Mouse (Mus musculus) left cerebral cortex, postnatal 25 days (tissue): ENCODE measurements around the gene Cdkl1. TPM values are rescaled to one million over a fixed set of nuclear protein-coding genes. Genes with fewer than 3 reads are reported as not detected.

Experiments
- DNase-seq, 2 experiments: peaks; one replicate each; pipeline ENCODE4 v3.0.0; 2022; ENCODE audit warnings: low spot score in 2 of 2, mixed read lengths in 1 of 2
- intact Hi-C: fragments of 180-260 bp; cut with DNase I; formaldehyde crosslinking; loops from one replicate; pipeline ENCODE4 v1.15.1; 2025
- total RNA-seq, 2 experiments: library from RNA; stranded (reverse); gene quantifications; 2 replicates each; pipeline ENCODE4 v1.2.3; 2021

Gene Cdkl1
- 10 to 100 TPM; 25.0 to 27.8 TPM for total RNA-seq

DNA sequence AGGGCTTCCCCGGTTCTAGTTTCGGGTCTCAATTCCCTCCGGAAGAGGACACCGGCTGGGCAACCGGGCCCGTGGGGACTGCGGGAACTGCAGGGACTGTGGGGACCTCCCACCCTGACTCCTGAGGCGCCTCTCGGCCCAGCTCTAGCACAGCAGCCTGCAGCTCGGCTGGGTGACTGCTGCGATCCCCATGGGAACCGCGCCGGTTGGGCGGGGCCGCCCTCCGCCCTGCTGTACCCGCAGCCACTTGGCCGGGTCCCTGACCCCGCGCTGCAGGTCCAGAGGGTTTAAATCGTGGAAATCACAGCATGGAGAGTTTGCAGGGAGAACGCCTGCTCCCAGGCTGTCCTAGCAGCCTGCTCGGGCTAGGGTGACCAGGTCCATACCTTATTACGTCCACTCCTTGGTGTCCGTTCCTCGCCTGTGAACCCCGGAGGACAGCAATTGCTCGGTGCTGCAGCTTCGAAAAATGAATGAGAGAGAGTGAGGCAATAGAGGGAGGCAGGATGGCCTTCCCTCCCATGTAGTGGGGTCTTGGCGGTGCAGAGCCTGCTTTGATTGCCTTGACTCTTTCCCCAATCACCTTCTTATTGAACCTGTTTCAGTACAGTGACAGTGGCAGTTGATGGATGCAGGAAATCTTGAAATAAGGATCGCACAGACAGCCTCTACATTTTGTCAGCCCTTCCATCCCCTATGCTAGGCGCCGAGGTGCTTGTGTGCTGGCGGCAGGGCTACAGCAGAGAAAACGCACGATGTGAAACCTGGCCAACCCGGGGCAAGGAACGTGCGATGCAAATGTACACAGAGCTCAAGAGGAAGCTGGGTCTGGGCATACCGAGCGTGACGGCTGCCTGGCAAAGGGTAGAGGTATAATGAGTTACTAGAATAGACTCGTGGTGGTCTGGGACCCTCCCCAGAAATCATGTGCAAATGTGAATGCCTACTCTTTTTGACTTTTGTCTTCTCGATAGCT, at the start of gene Cdkl1:
Cdkl1 (minus strand) TSS at position 738 of the 976 bp plus-strand sequence.
- peak; percentile 68 to 74 for DNase-seq
- intact Hi-C loops, result no loop called here

DNA sequence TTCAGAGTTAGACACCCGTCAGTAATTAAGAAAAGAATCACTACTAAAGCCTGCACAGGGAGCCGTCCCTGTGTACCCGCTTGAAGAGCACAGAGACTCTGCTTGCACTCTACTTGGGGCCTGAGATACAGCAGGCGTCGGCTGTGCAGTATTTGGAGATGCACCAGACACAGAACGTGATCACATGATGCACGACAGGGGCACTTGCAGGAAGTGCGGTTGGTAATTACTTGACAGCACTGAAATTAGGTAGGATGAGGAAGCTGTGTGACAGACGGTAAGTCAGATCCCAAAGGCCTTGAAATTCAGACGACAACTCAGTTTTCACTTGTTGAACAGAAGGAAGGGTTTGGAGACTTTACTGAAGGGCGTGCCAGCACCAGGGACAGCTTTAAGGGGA, 47.3 kb upstream of the Cdkl1 start:
- DNase-seq, result no peak
- intact Hi-C loops, result no loop called here

DNA sequence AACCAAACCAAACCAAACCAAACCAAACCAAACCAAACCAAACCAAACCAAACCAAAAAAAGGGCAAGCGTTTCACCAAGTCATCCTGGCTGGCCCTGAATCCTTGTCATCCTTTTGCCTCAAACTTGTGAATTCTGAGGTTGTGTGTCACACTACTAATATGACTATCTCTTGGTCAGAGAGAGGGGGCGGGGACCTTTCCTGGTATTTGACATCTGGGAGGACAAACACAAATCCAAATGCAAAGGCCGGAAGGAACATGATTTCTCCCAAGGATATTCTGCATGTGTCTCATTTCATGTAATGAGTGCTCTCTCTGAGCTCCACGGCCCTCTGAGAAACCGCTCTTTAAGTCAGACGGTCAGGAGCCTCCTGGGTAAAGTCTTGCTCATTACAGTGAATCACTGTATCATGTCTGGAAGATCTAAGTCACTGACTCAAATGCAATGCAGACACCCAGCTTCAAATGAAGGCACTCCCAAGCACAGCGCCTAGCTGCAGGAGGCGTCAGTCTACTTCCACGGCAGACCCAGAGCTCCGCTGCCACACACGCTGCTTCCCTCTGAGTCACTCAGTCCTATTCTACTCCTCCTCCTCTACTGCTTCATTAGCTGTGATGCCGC, 43.0 kb upstream of the Cdkl1 start:
- intact Hi-C loops, result loop anchor here (5.0 kb wide), 1 partner anchor 58 kb away; the partner anchor contains the start of genes Atl1 and Map4k5
- DNase-seq, result peak in 1 of 2 experiments; percentile 81

DNA sequence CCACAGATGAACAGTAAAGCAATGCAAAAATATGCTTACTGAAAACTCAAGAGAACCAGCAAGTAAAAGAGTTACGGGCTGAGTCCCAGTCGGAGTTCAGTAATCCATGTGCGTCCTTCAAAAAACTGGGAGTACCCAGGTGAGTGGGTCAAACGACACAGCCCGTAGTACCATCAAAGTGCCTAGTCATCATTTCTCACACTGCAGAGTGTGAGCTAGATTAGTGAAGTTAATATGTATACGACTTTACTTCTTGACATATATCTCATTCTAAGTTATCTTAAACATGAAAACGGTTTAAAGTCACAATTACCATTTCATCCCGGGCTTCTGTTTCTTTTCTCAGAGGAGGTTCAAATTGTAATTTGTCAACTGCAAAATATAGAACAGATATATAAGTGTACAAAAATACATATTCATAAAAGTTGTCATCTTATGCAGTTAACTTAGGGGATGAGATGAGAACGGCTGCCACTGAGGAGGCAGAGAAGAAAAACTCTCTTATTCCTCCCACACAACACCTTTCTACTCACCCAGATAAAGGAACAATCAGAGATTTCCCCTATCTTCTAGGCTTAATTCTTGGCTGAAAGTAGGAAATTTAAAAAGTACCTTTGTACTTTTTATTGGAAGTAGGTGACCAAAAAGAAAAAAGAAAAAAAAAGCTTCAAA, 40.3 kb upstream of the Cdkl1 start:
- intact Hi-C loops, result loop anchor here (5.0 kb wide), 1 partner anchor 61 kb away; the partner anchor contains the start of genes Atl1 and Map4k5
- peak in 1 of 2 experiments; percentile 65 for DNase-seq

DNA sequence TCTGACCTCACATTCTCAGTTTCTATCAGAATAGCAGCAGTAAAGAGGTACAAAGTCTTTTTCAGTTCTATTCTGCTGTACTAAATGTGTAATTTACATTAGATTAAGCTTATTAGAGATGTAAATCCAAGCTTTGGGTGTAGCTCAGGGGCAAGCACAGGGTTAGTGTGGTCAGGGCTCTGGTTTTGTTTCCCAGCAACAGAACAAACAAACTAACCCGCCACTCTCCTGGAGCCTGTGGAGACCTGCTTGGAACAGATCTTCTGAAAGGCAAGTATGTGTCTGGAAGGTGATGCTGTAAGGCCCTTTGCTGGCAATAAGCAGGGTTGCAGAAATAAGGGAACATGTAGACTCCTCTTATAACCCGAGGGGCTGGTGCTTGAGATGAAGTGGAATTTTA, 37.1 kb upstream of the Cdkl1 start:
- intact Hi-C loops, result no loop called here

DNA sequence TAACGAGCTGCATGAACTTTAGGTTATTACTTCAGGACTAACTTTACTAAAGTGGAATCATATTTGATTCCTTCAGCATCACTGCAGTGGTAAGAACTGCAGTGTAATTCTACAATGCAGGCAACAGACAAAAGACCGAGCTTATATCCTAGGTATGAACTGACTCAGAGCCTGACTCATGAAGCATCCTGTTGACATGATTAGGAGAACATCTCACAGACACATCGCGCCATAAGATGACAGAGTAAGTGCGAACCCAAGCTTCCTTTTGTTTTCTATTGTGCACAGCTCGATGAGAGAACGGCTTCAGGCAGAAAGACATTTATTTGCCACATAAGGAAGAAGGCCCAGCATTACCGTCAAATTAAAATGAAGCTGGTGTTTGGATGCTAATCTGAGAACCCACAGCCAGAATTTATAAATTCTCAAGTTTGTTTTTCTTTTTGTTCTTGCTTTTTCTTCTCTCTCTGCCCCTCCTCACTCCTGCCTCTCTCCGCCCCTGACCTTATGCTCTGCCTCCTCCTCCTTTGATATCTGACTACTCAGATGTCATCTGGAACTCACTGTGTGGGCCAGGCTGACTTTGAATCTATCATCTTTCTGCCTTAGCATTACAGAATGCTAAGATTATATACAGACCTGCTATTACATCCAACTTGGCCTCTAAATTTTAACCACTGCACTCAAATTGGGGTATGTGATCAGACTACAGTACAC, 34.0 kb upstream of the Cdkl1 start:
- DNase-seq, result no peak
- intact Hi-C loops, result no loop called here

More for the DNA sequence above, 37.1 kb upstream of the Cdkl1 start:
- no peak for DNase-seq

DNA sequence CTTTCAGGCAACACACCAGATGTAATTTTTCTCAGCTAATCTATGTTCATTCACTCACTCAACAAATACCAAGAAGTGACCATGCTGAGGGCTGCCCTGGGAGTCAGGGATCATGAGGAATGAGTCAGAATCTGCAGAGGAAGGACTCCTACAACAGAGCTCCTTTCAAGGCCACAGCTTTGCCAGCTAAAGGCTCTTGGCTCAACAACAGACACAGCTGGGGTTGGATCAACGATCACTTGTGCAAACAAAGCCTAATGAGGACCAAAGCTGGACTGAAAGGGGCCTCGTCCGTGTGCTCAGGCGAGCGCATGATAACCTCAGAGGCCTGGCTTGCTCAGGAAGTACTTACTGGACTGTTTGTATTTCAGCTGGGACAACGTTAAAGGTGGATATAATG, 23.2 kb upstream of the Cdkl1 start:
- DNase-seq, result peak in 1 of 2 experiments; percentile 31
- intact Hi-C loops, result no loop called here

DNA sequence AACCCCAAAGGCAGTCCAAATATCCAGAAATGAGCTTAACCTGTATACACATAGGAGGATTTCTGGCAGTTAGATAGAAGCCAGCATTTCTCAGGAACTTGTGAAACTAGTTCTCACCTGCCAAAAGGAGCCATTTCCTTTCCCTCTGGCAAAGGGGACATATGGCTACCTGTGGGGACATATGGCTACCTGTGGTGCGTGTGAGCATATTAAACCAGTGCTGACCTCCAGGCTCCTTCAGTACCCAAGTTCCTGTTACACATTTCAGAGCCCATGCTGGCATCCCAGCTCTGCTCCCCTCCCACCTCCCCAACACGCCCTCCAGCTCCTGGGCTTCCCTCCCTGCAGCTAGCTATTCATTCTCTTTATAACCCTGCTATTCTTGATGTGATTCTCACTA, 22.5 kb upstream of the Cdkl1 start:
- intact Hi-C loops, result no loop called here
- DNase-seq, result no peak

DNA sequence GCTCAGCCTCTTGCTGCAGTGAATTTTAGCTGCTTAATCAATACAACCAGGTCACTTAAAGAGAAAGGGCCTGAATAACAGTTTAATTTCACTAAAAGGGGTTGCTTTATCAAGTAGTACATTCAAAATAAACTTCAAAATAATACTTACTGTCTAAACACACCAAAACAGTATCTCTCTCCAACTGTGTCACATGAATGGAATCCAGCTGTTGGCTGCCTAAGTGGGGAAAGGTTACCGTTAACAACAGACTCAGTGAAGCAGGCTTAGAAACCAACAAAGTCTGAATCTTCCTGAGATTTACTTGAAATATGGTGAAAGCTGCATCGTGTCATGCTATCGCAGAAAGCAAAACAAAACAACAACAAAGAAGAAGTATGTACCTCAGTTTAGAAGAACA, 21.9 kb upstream of the Cdkl1 start:
- DNase-seq, result no peak
- intact Hi-C loops, result no loop called here

DNA sequence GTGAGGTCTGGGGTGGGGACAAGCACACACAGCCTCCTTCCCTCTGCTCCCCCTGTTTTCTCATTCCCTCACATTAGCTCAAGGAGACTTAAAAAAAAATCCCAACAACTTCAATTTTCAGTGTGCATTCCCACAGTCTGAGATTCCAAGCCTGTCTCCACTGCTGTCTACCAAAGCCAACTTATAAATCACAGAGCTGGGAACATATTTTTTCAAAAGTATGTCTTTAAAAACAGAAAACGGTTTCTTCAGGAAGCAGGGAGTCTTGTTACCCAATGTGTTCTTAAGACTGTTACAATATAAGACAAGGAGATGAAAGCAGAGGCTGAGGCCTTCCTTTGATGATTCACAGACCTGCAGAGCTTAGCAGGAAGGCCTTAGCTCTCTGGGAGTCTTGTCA, 20.9 kb upstream of the Cdkl1 start:
- DNase-seq, result no peak

DNA sequence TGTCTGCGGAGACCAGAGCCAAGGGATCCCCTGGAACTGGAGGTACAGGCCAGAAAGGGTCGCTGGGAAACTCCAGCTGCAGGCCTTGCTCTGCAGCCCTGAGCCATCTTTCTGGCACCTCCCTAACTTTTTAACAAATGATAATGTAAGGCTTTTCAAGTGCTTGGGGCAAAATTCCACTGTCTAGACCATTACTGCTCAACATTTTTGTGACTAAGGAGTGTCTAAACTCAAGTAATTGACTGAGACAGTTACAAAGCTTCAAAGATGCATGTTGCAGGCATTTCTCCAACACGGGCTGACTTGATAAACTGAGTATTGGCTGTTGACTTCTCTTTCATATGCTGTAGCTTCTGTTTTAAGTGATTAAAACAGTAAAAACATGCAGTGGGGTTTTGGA, 18.4 kb upstream of the Cdkl1 start:
- intact Hi-C loops, result no loop called here

More for the DNA sequence above, 20.9 kb upstream of the Cdkl1 start:
- intact Hi-C loops, result no loop called here

DNA sequence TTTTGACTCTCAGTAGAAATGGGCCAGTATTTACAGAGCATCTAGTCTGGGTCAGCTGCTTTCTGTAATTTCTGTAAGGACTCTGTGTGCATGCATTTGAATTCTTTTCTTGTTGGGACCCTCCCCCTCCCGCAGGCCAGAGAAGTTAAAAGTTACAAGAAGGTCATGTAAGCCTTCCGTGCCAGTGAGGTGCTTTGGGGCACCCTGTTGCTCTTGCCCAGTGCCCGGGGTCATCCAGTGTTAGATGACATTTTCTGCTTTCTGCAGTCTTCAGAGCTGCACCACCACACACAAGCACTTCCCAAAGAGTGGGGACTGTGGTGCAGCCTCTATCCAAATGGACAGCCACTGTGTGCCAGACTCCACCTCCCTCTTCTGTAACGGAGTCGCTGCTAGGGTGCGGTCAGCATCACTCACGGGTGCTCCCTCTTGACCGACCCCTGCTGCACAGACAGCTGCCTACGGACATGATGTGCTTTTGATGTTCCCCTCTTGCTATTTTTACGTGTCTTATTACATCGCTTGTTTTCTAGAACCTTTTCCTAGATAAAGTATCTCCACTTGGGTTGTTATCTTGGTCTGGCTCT, 16.4 kb upstream of the Cdkl1 start:
- intact Hi-C loops, result no loop called here

More for the DNA sequence above, 18.4 kb upstream of the Cdkl1 start:
- DNase-seq, result no peak

DNA sequence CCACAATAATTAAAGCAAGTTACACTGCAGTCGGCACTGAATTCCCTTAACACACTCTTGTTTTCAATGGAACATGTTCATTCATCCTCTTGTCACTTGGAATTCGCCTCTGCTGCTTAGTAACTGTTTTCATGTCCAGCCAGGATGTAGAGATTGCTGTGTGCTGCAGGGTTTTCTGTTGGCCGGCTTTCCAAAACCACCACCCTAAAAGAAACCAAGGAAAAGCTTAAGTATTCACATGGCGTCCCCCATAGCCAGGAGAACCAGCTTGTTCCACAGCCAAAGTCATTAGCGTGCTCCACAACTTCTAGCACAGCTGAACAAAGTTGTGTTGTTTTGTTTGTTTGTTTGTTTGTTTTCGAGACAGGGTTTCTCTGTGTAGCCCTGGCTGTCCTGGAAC, 14.1 kb upstream of the Cdkl1 start:
- no peak for DNase-seq
- intact Hi-C loops, result no loop called here

More for the DNA sequence above, 16.4 kb upstream of the Cdkl1 start:
- no peak for DNase-seq

DNA sequence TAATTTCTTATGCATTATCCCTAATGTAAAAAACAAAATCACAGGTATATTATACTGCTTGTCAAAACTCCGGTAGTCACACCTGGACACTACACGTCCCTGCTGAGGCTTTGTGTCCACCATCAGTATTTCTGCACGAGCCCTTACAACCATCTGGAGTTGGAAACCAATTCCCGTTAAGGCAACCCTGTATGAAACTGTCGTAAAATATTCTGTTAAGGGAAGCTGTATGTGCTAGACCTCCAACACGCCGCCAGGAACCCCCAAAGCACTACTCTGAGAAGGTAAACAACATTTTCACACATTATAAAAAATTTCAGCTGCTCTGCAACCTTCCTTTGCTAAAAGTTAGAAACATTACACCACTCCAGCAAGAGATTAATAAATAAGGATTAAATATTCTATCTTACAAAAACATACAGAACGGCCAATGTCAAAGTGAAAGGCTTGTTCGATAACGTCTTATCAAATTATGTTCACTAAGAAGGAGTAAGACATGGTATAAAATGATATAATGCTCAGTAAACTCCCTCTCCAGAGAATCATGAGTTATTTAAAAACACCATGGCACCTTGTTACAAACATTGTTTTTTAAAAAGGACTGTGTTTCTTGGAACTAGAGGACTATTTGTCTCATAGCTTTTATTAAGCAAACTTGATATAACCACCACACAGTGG, 13.5 kb upstream of the Cdkl1 start:
- no peak for DNase-seq

DNA sequence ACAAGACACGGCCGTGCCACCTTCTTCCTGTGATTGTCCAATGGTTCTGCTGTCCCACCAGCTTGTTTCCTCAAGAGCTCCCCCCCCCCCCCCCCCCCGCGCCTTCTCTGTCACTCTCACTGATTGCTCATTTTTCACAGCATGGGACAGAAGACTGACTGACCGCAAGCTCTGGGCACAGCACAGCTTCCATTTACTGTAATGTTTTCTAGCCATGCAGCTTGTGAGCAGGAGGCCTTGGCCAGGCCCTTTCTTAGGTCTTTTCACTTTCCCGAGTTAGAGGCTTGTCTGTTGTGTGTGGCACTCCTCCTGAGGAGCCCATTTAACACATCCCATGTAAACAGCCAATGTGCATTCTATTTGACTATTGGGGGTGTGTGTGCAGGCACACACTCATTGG, 12.1 kb upstream of the Cdkl1 start:
- DNase-seq, result no peak
- intact Hi-C loops, result no loop called here

More for the DNA sequence above, 13.5 kb upstream of the Cdkl1 start:
- intact Hi-C loops, result no loop called here

DNA sequence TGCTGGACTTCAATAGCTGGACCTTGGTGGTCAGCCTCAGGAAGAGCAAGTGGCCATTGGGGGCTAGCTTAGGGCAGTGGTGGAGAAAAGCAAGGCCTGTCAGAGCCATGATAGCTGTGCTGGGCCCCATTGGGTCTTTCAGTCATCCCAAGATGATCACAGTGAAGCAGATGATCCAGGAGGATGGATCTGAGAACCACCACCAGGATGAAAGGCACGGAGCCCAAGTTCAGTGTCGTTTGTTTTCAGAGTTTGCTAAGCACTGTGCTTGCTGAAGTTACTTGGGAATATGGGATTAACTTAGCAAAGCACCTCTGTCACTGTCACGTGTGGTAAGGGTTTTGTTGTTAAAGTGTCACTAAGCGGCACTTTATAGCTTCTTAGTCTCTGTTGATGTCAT, 9.5 kb upstream of the Cdkl1 start:
- no peak for DNase-seq
- intact Hi-C loops, result no loop called here

DNA sequence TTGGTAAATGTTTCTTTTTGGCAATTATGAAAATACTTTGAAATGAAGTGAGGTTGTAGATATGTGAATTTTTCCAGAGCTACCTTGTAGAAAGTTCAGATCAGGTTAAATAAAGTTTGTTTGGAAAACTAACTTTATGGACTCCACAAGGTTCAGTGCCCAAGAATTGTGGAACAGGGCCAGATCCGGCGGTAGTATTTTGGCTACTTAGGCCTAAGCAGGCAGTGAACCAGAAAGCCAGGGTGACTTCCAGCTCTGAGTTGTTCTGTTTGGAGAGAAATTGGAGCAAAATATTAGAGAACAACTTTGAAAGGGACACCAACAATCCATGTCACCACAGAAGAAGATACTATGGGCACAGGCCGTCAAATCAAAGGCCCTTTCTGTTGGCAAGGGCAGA, 5.2 kb upstream of the Cdkl1 start:
- intact Hi-C loops, result no loop called here
- no peak for DNase-seq

DNA sequence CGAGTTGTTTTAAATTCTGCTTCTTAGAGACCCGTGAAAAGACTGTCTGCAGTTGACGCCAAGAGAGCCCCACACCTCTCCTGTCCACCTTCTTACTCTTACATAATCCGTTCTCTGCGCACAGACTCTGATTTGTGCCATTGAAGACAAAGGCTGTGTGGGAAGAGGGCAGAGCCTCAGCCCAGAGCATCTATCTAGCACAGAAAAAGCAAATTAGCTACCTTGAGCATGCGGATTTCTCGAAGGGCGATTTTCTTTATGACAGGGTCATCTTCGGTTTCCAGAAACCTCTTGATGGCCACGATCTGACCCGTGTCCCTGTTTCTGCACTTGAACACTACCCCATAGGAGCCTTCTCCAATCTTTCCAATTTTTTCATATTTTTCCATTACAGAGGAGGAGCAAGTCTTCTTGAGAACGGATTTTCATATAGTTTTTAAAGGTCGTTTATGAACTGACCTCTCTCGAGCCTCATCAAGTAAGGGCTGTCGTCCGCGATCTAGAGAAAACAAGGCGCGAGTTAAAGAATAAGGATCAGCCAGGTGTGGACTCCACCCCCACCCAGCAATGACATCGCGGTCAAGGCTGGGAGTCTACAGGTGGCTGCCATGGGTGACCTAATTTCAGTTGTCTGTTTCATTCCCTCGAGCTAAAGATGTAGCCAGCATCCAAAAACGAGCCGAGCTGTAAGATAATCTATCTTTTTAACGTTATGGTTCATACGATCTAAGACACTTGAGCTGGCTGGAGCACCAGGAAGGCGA, 1.1 kb downstream of the Cdkl1 start:
- intact Hi-C loops, result no loop called here

More for the DNA sequence above, 1.1 kb downstream of the Cdkl1 start:
- peak; percentile 27 to 63 for DNase-seq
